Mouse (Mus musculus) A20 (cell line): Measurements from ENCODE around the gene Crocc2.
"Not testable (repeated sequence)": the region's sequence is repeated elsewhere in the genome, so short reads cannot be mapped to it uniquely, and the experiment has no call there.

Source experiments
- DNase-seq: peaks from one replicate; pipeline ENCODE4 v3.0.0-alpha.2; 2011; ENCODE audit warnings: low read depth, low spot score

Crocc2 gene

GRCm38 (mm10) chr1:93161921-93162320 is 6.6 kb upstream of the Crocc2 start:
- DNase-seq: no peak

- DNase-seq: no peak
Observed at GRCm38 (mm10) chr1:93162588-93162987, 5.9 kb upstream of the Crocc2 start.

GRCm38 (mm10) chr1:93165447-93165846 is 3.1 kb upstream of the Crocc2 start:
- peak; percentile 6 for DNase-seq

- DNase-seq: no peak
Observed at GRCm38 (mm10) chr1:93166346-93167079, 2.0 kb upstream of the Crocc2 start.

GRCm38 (mm10) chr1:93173665-93174064 is 5.1 kb downstream of the Crocc2 start:
- no peak for DNase-seq

- peak; percentile 71 for DNase-seq
Observed at GRCm38 (mm10) chr1:93174399-93174798, 5.9 kb downstream of the Crocc2 start.

GRCm38 (mm10) chr1:93175849-93176248 is 7.3 kb downstream of the Crocc2 start:
- no peak for DNase-seq

GRCm38 (mm10) chr1:93176525-93177332 is 8.2 kb downstream of the Crocc2 start:
- no peak for DNase-seq

- no peak for DNase-seq
Observed at GRCm38 (mm10) chr1:93182281-93182680, 13.8 kb downstream of the Crocc2 start.

GRCm38 (mm10) chr1:93184071-93184828 is 15.7 kb downstream of the Crocc2 start:
- no peak for DNase-seq

GRCm38 (mm10) chr1:93190726-93191305 is 22.3 kb downstream of the Crocc2 start:
- DNase-seq: no peak

- DNase-seq: no peak
Observed at GRCm38 (mm10) chr1:93194961-93195360, 26.4 kb downstream of the Crocc2 start.

GRCm38 (mm10) chr1:93197454-93197853 is 28.9 kb downstream of the Crocc2 start:
- DNase-seq: not testable (repeated sequence)

GRCm38 (mm10) chr1:93197916-93198315 is 29.4 kb downstream of the Crocc2 start:
- no peak for DNase-seq

GRCm38 (mm10) chr1:93206277-93206970 is 37.9 kb downstream of the Crocc2 start:
- DNase-seq: no peak

GRCm38 (mm10) chr1:93207536-93208064 is 39.1 kb downstream of the Crocc2 start:
- DNase-seq: no peak

GRCm38 (mm10) chr1:93210213-93210641 is 41.7 kb downstream of the Crocc2 start:
- DNase-seq: no peak

- DNase-seq: no peak
Observed at GRCm38 (mm10) chr1:93211019-93211418, 42.5 kb downstream of the Crocc2 start.

GRCm38 (mm10) chr1:93211549-93212220 is 43.2 kb downstream of the Crocc2 start:
- no peak for DNase-seq

GRCm38 (mm10) chr1:93212441-93212840 is 43.9 kb downstream of the Crocc2 start:
- no peak for DNase-seq
